ENCODE assay signal across 20 mouse cellular contexts in the genomic region with DNA sequence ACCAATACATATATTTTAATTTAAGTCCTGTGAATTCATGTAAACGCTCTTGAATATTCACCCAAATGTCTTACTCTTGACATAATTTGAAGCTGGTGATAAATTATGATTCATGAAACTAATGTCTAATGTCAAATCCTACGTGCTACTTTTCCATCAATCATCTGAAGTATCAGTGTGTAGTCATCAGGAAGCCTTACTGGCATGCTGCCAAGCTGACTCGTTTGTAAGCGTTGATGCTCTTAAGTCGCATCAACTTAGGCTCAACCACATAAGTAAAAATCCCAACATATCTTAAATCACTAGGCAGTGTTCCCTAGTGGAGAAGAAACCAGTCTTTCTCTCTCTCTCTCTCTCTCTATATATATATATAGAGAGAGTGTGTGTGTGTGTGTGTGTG. TPM values are rescaled to one million over a fixed set of nuclear protein-coding genes. Genes with fewer than 3 reads are reported as not detected.
DNase-seq lines count a peak whose midpoint lies in the region; ATAC-seq and TF ChIP-seq lines count a peak whose summit lies in the region.
"Had no signal": no experiment of that assay in that cellular context is flagged by ENCODE, and none has a peak within 500 bp of the region (broad histone marks: within the 10 kb centered on the region; RNA-seq: fewer than 3 reads in every experiment).

No protein-coding gene starts in this region.

- ATAC-seq in forebrain, embryonic 14.5 days: no peak
- ATAC-seq in forebrain, embryonic 15.5 days (replicated peaks): no peak; the same call in 1 of the 2 replicates
- ATAC-seq in midbrain, embryonic 14.5 days (ENCODE audit: low FRiP score, low TSS enrichment): no peak
- no peak for ATAC-seq in midbrain, embryonic 16.5 days
- ATAC-seq in intestine, embryonic 15.5 days: no peak
- ATAC-seq: midbrain, embryonic 15.5 days had no signal

- no peak overlapping the region for H3K27ac ChIP-seq in forebrain, embryonic 14.5 days (ENCODE audit: low read depth, low read length)
- H3K27ac ChIP-seq in forebrain, embryonic 15.5 days (replicated peaks): no peak overlapping the region
- no peak overlapping the region for H3K27ac ChIP-seq in midbrain, embryonic 14.5 days (replicated peaks; ENCODE audit: low read depth, low read length)
- H3K27ac ChIP-seq in midbrain, embryonic 16.5 days (ENCODE audit: low read length): no peak overlapping the region
- H3K27ac ChIP-seq in MEL (ENCODE audit: control insufficient read depth, low read depth, low read length): no peak overlapping the region
- no peak overlapping the region for H3K27ac ChIP-seq in intestine, embryonic 15.5 days
- H3K27ac ChIP-seq: gastrocnemius, adult 2 months; heart, embryonic 13.5 days; limb, embryonic 10.5 days; macrophage; midbrain, embryonic 15.5 days; neural tube, embryonic 12.5 days had no signal

- TF ChIP-seq CTCF in MEL (IDR thresholded peaks at IDR 0.05 in 2 of 3, conservative IDR thresholded peaks at IDR 0.05 in 1 of 3; ENCODE audit: control insufficient read depth in 1 of 3, insufficient read depth in 1 of 3, low read depth in 2 of 3, low read length in 3 of 3, poor library complexity in 1 of 3, severe bottlenecking in 1 of 3): no peak
- TF ChIP-seq CTCF in brain, embryonic 14.5 days (IDR thresholded peaks at IDR 0.05; ENCODE audit: borderline replicate concordance, extremely low read depth, insufficient read depth, insufficient read length): no peak

- H3K79me2 ChIP-seq in MEL (ENCODE audit: control insufficient read depth, insufficient read depth, low read length, poor library complexity): no peaks in the 10 kb centered on the region

- TF ChIP-seq RAD21 in MEL (IDR thresholded peaks at IDR 0.05; ENCODE audit: low read depth, low read length): no peak

- no peaks in the 10 kb centered on the region for H3K27me3 ChIP-seq in forebrain, embryonic 14.5 days (replicated peaks; ENCODE audit: control insufficient read depth, insufficient read depth, low read length)
- no peaks in the 10 kb centered on the region for H3K27me3 ChIP-seq in forebrain, embryonic 15.5 days
- H3K27me3 ChIP-seq in midbrain, embryonic 14.5 days (ENCODE audit: control insufficient read depth, insufficient read depth, low read length): no peaks in the 10 kb centered on the region
- no peaks in the 10 kb centered on the region for H3K27me3 ChIP-seq in midbrain, embryonic 16.5 days (ENCODE audit: control insufficient read depth, insufficient read depth, low read depth, low read length)
- H3K27me3 ChIP-seq in MEL (ENCODE audit: control insufficient read depth in 1 of 2, insufficient read depth in 2 of 2, low read length in 2 of 2): no peaks in the 10 kb centered on the region
- H3K27me3 ChIP-seq in intestine, embryonic 15.5 days (replicated peaks): no peaks in the 10 kb centered on the region
- H3K27me3 ChIP-seq: heart, embryonic 13.5 days; midbrain, embryonic 15.5 days; neural tube, embryonic 12.5 days had no signal

- no peaks in the 10 kb centered on the region for H3K9me3 ChIP-seq in forebrain, embryonic 14.5 days (replicated peaks; ENCODE audit: control insufficient read depth, low read length)
- no peaks in the 10 kb centered on the region for H3K9me3 ChIP-seq in forebrain, embryonic 15.5 days
- H3K9me3 ChIP-seq in midbrain, embryonic 14.5 days (ENCODE audit: control insufficient read depth, low read length): no peaks in the 10 kb centered on the region
- H3K9me3 ChIP-seq in midbrain, embryonic 16.5 days (replicated peaks; ENCODE audit: control insufficient read depth, low read length, poor library complexity, severe bottlenecking): no peaks in the 10 kb centered on the region
- H3K9me3 ChIP-seq in MEL (replicated peaks; ENCODE audit: insufficient read depth, low read length): no peaks in the 10 kb centered on the region
- H3K9me3 ChIP-seq in intestine, embryonic 15.5 days: no peaks in the 10 kb centered on the region
- H3K9me3 ChIP-seq: heart, embryonic 13.5 days; limb, embryonic 10.5 days; midbrain, embryonic 15.5 days; neural tube, embryonic 12.5 days had no signal

- TF ChIP-seq EP300 in MEL (IDR thresholded peaks at IDR 0.05; ENCODE audit: low read depth in 1 of 2, low read length in 2 of 2): no peak

- no peaks in the 10 kb centered on the region for H3K36me3 ChIP-seq in forebrain, embryonic 14.5 days (ENCODE audit: control insufficient read depth, insufficient read depth, low read length)
- H3K36me3 ChIP-seq in forebrain, embryonic 15.5 days: no peaks in the 10 kb centered on the region
- no peaks in the 10 kb centered on the region for H3K36me3 ChIP-seq in midbrain, embryonic 14.5 days (ENCODE audit: control insufficient read depth, insufficient read depth, low read length)
- no peaks in the 10 kb centered on the region for H3K36me3 ChIP-seq in midbrain, embryonic 16.5 days (ENCODE audit: control insufficient read depth, insufficient read depth, low read length)
- peaks cover 0 to 4% of the 10 kb centered on the region in 2 experiments; a peak in 2 of 4 replicates for H3K36me3 ChIP-seq in MEL (ENCODE audit: control insufficient read depth in 1 of 2, insufficient read depth in 2 of 2, low read length in 2 of 2)
- H3K36me3 ChIP-seq in intestine, embryonic 15.5 days: no peaks in the 10 kb centered on the region
- H3K36me3 ChIP-seq: heart, embryonic 13.5 days; limb, embryonic 10.5 days; midbrain, embryonic 15.5 days; neural tube, embryonic 12.5 days had no signal

- DNase-seq in forebrain, embryonic 14.5 days (ENCODE audit: low spot score): peak; percentile 60
- peak; percentile 42 for DNase-seq in midbrain, embryonic 14.5 days
- DNase-seq in MEL (ENCODE audit: low read depth, low spot score): peak; percentile 55
- peak; percentile 73 for DNase-seq in brain, embryonic 14.5 days (ENCODE audit: low read depth)
- DNase-seq in left cerebral cortex, adult 9 months (ENCODE audit: low spot score in 2 of 2): no peak
- DNase-seq: cerebellum, adult 9-10 months; embryo, embryonic 11 days; gastrocnemius, adult 2 months; heart, postnatal 4 days; kidney, adult 2 months; lung, adult 2 months had no signal

- H3K4me1 ChIP-seq in forebrain, embryonic 14.5 days (ENCODE audit: control insufficient read depth, insufficient read depth, low read length): no peaks in the 10 kb centered on the region
- H3K4me1 ChIP-seq in forebrain, embryonic 15.5 days: no peaks in the 10 kb centered on the region
- H3K4me1 ChIP-seq in midbrain, embryonic 14.5 days (ENCODE audit: control insufficient read depth, insufficient read depth, low read length): no peaks in the 10 kb centered on the region
- no peaks in the 10 kb centered on the region for H3K4me1 ChIP-seq in midbrain, embryonic 16.5 days (ENCODE audit: control insufficient read depth, insufficient read depth, low read length)
- H3K4me1 ChIP-seq in MEL (ENCODE audit: control insufficient read depth in 1 of 2, insufficient read depth in 2 of 2, low read length in 2 of 2): no peaks in the 10 kb centered on the region; a peak in 1 of 4 replicates
- H3K4me1 ChIP-seq in intestine, embryonic 15.5 days (replicated peaks): no peaks in the 10 kb centered on the region
- H3K4me1 ChIP-seq: heart, embryonic 13.5 days; limb, embryonic 10.5 days; midbrain, embryonic 15.5 days; neural tube, embryonic 12.5 days had no signal

- no peak overlapping the region for H3K4me2 ChIP-seq in forebrain, embryonic 14.5 days (ENCODE audit: low read length)
- H3K4me2 ChIP-seq in forebrain, embryonic 15.5 days (replicated peaks): no peak overlapping the region
- no peak overlapping the region for H3K4me2 ChIP-seq in midbrain, embryonic 14.5 days (ENCODE audit: low read length)
- no peak overlapping the region for H3K4me2 ChIP-seq in midbrain, embryonic 16.5 days (ENCODE audit: low read length)
- no peak overlapping the region for H3K4me2 ChIP-seq in intestine, embryonic 15.5 days (replicated peaks)
- H3K4me2 ChIP-seq: heart, embryonic 13.5 days; liver, embryonic 11.5 days; midbrain, embryonic 15.5 days; neural tube, embryonic 12.5 days had no signal

- WGBS in forebrain, embryonic 14.5 days: 60% methylated on average over 5 of the region's 5 CpGs
- 54% methylated on average over 5 of the region's 5 CpGs for WGBS in forebrain, embryonic 15.5 days
- WGBS in midbrain, embryonic 14.5 days: 68% methylated on average over 5 of the region's 5 CpGs
- 62% methylated on average over 5 of the region's 5 CpGs for WGBS in midbrain, embryonic 16.5 days
- 52% methylated on average over 5 of the region's 5 CpGs for WGBS in intestine, embryonic 15.5 days

- TF ChIP-seq POLR2A in MEL (IDR thresholded peaks at IDR 0.05; ENCODE audit: control insufficient read depth in 1 of 2, insufficient read depth in 1 of 2, low read depth in 1 of 2, low read length in 2 of 2, poor library complexity in 1 of 2): no peak
- no peak for TF ChIP-seq POLR2A in brain, embryonic 14.5 days (IDR thresholded peaks at IDR 0.05; ENCODE audit: borderline replicate concordance, extremely low read depth, insufficient read depth, insufficient read length, poor library complexity, severe bottlenecking)

- no peak overlapping the region for H3K9ac ChIP-seq in forebrain, embryonic 14.5 days (ENCODE audit: low read length)
- H3K9ac ChIP-seq in forebrain, embryonic 15.5 days (replicated peaks): no peak overlapping the region
- H3K9ac ChIP-seq in midbrain, embryonic 14.5 days (replicated peaks; ENCODE audit: low read length): no peak overlapping the region
- no peak overlapping the region for H3K9ac ChIP-seq in midbrain, embryonic 16.5 days (ENCODE audit: low read depth, low read length)
- no peak overlapping the region for H3K9ac ChIP-seq in MEL (ENCODE audit: control insufficient read depth, low read depth, low read length, poor library complexity, severe bottlenecking)
- no peak overlapping the region for H3K9ac ChIP-seq in intestine, embryonic 15.5 days
- H3K9ac ChIP-seq: heart, embryonic 13.5 days; midbrain, embryonic 15.5 days; neural tube, embryonic 12.5 days had no signal

- no peak overlapping the region for H3K4me3 ChIP-seq in forebrain, embryonic 14.5 days (ENCODE audit: low read depth, low read length)
- H3K4me3 ChIP-seq in forebrain, embryonic 15.5 days: no peak overlapping the region
- no peak overlapping the region for H3K4me3 ChIP-seq in midbrain, embryonic 14.5 days (replicated peaks; ENCODE audit: low read depth, low read length)
- no peak overlapping the region for H3K4me3 ChIP-seq in midbrain, embryonic 16.5 days (ENCODE audit: low read depth, low read length)
- H3K4me3 ChIP-seq in MEL (ENCODE audit: control insufficient read depth in 1 of 2, insufficient read depth in 1 of 2, low read depth in 2 of 2, low read length in 2 of 2): no peak overlapping the region
- no peak overlapping the region for H3K4me3 ChIP-seq in intestine, embryonic 15.5 days (replicated peaks)
- H3K4me3 ChIP-seq: gastrocnemius, adult 2 months; heart, embryonic 13.5 days; limb, embryonic 10.5 days; midbrain, embryonic 15.5 days; neural tube, embryonic 12.5 days had no signal

RNA-seq across cellular contexts. Expression of gene B430305J03Rik, which starts 58.2 kb away (rescaled TPM):
- not detected in 2 replicates for polyA plus RNA-seq in forebrain, embryonic 14.5 days (2014; fragmentation: Nextera tagmentation; extraction: Ambion mirVana)
- not detected in 2 replicates for polyA plus RNA-seq in forebrain, embryonic 15.5 days (2015; fragmentation: Nextera tagmentation; extraction: Ambion mirVana)
- not detected in 2 replicates for polyA plus RNA-seq in midbrain, embryonic 14.5 days (2014; fragmentation: Nextera tagmentation; extraction: Ambion mirVana)
- not detected in 2 replicates for polyA plus RNA-seq in midbrain, embryonic 16.5 days (2015; fragmentation: Nextera tagmentation; extraction: Ambion mirVana)
- total RNA-seq in MEL (2012; rRNA removed): 0.82 and 1.2 TPM in 2 replicates
- 1 to 10 TPM in 1 of 2 experiments, not detected in 1; 4.2 TPM for polyA plus RNA-seq in MEL (2012; ENCODE audit: insufficient read depth in 1 of 2, insufficient read length in 2 of 2, low read depth in 1 of 2, low replicate concordance in 2 of 2, missing spikeins in 1 of 2)
- 0.38 and 0.68 TPM in 2 replicates for polyA plus RNA-seq in brain, embryonic 14.5 days (2012; rRNA removed)
- not detected in 2 replicates for polyA plus RNA-seq in intestine, embryonic 15.5 days (2015; fragmentation: Nextera tagmentation; extraction: Ambion mirVana)
- total RNA-seq: gastrocnemius, adult 2 months had no signal
- polyA plus RNA-seq: heart, embryonic 13.5 days; limb, embryonic 10.5 days; liver, embryonic 11.5 days; midbrain, embryonic 15.5 days; neural tube, embryonic 12.5 days had no signal

Comparison
In these comparisons a context has a peak if more than half of its experiments do, and no peak if none do; other contexts are left out.
1. DNase-seq: peak in forebrain, embryonic 14.5 days (single experiment), midbrain, embryonic 14.5 days (single experiment), MEL (single experiment) and brain, embryonic 14.5 days (single experiment); none in left cerebral cortex, adult 9 months (0 of 2).